Mouse (Mus musculus): ENCODE data around the gene Plcg1. TPM values are rescaled to one million over a fixed set of nuclear protein-coding genes. Genes with fewer than 3 reads are reported as not detected.

Plcg1 gene
- total RNA-seq, 1 experiment: 59.0 TPM

- in situ Hi-C loops (cut with MboI; ENCODE audit: low sequenced_read_pairs in 2 of 2, unreplicated experiment in 2 of 2): no loop called here
- Histone ChIP-seq H3K4me3 (ENCODE audit: insufficient read depth in 1 of 2, low read depth in 1 of 2, low read length in 2 of 2, poor library complexity in 1 of 2, severe bottlenecking in 1 of 2) (peak overlapping the region; percentile 92 to 96), H3K36me3 (ENCODE audit: control insufficient read depth, insufficient read depth, low read length, poor library complexity, severe bottlenecking) (peaks cover under 1% of the 10 kb centered on the region; the same call in 1 of the 2 replicates), H3K27ac (ENCODE audit: insufficient read depth, low read depth, low read length, poor library complexity, severe bottlenecking) (no peak overlapping the region), H3K4me1 (ENCODE audit: control insufficient read depth in 2 of 2, insufficient read depth in 2 of 2, low read length in 2 of 2, poor library complexity in 1 of 2) (peaks cover 10 to 34% of the 10 kb centered on the region in 2 experiments; a peak in 3 of 4 replicates), H3K9me3 (ENCODE audit: control insufficient read depth, insufficient read depth, low read depth, low read length) (no peaks in the 10 kb centered on the region), H3K9ac (ENCODE audit: insufficient read depth, low read depth, low read length, poor library complexity, severe bottlenecking) (peak overlapping the region; percentile 95)
- DNase-seq (ENCODE audit: low read depth, low spot score): no peak
- peak; percentile 70 for TF ChIP-seq ZNF384 (IDR thresholded peaks at IDR 0.05; ENCODE audit: low read depth, low read length)
- TF ChIP-seq MAFK (IDR thresholded peaks at IDR 0.05; ENCODE audit: insufficient read depth, low read depth, low read length): no peak
- no peak for TF ChIP-seq ZC3H11A (IDR thresholded peaks at IDR 0.05; ENCODE audit: borderline replicate concordance, low read depth, low read length)
- no peak for TF ChIP-seq HCFC1 (IDR thresholded peaks at IDR 0.05; ENCODE audit: borderline replicate concordance, insufficient read depth, low read length)
- no peak for TF ChIP-seq CHD2 (IDR thresholded peaks at IDR 0.05; ENCODE audit: low read depth, low read length)
Observed at GRCm38 (mm10) chr2:160732420-160732995, 1.4 kb downstream of the Plcg1 start.

GRCm38 (mm10) chr2:160733131-160733531, 2.0 kb downstream of the Plcg1 start:
- H3K4me1 ChIP-seq (ENCODE audit: control insufficient read depth in 2 of 2, insufficient read depth in 2 of 2, low read length in 2 of 2, poor library complexity in 1 of 2): peaks cover 10 to 40% of the 10 kb centered on the region in 2 experiments; a peak in 3 of 4 replicates
- peaks cover 2% of the 10 kb centered on the region; the same call in 1 of the 2 replicates for H3K36me3 ChIP-seq (ENCODE audit: control insufficient read depth, insufficient read depth, low read length, poor library complexity, severe bottlenecking)
- H3K9ac ChIP-seq (ENCODE audit: insufficient read depth, low read depth, low read length, poor library complexity, severe bottlenecking): no peak overlapping the region

GRCm38 (mm10) chr2:160734331-160734730, 3.2 kb downstream of the Plcg1 start:
- no peaks in the 10 kb centered on the region for H3K9me3 ChIP-seq (ENCODE audit: control insufficient read depth, insufficient read depth, low read depth, low read length)
- H3K27ac ChIP-seq (ENCODE audit: insufficient read depth, low read depth, low read length, poor library complexity, severe bottlenecking): no peak overlapping the region
- H3K4me1 ChIP-seq (ENCODE audit: control insufficient read depth in 2 of 2, insufficient read depth in 2 of 2, low read length in 2 of 2, poor library complexity in 1 of 2): peaks cover 12 to 44% of the 10 kb centered on the region in 2 experiments; a peak in 3 of 4 replicates
- in situ Hi-C loops (cut with MboI; ENCODE audit: low sequenced_read_pairs in 2 of 2, unreplicated experiment in 2 of 2): no loop called here
- DNase-seq (ENCODE audit: low read depth, low spot score): no peak
- no peak overlapping the region for H3K4me3 ChIP-seq (ENCODE audit: insufficient read depth in 1 of 2, low read depth in 1 of 2, low read length in 2 of 2, poor library complexity in 1 of 2, severe bottlenecking in 1 of 2)
- no peak for TF ChIP-seq CHD2 (IDR thresholded peaks at IDR 0.05; ENCODE audit: low read depth, low read length)
- no peak for TF ChIP-seq ZNF384 (IDR thresholded peaks at IDR 0.05; ENCODE audit: low read depth, low read length)
- no peak for TF ChIP-seq HCFC1 (IDR thresholded peaks at IDR 0.05; ENCODE audit: borderline replicate concordance, insufficient read depth, low read length)
- no peak for TF ChIP-seq ZC3H11A (IDR thresholded peaks at IDR 0.05; ENCODE audit: borderline replicate concordance, low read depth, low read length)
- TF ChIP-seq MAFK (IDR thresholded peaks at IDR 0.05; ENCODE audit: insufficient read depth, low read depth, low read length): no peak
- H3K9ac ChIP-seq (ENCODE audit: insufficient read depth, low read depth, low read length, poor library complexity, severe bottlenecking): no peak overlapping the region
- peaks cover 2% of the 10 kb centered on the region; the same call in 1 of the 2 replicates for H3K36me3 ChIP-seq (ENCODE audit: control insufficient read depth, insufficient read depth, low read length, poor library complexity, severe bottlenecking)

More at GRCm38 (mm10) chr2:160733131-160733531, 2.0 kb downstream of the Plcg1 start:
- TF ChIP-seq CHD2 (IDR thresholded peaks at IDR 0.05; ENCODE audit: low read depth, low read length) (no peak), HCFC1 (IDR thresholded peaks at IDR 0.05; ENCODE audit: borderline replicate concordance, insufficient read depth, low read length) (no peak), MAFK (IDR thresholded peaks at IDR 0.05; ENCODE audit: insufficient read depth, low read depth, low read length) (no peak), ZNF384 (IDR thresholded peaks at IDR 0.05; ENCODE audit: low read depth, low read length) (no peak), ZC3H11A (IDR thresholded peaks at IDR 0.05; ENCODE audit: borderline replicate concordance, low read depth, low read length) (no peak)
- no peak overlapping the region for H3K4me3 ChIP-seq (ENCODE audit: insufficient read depth in 1 of 2, low read depth in 1 of 2, low read length in 2 of 2, poor library complexity in 1 of 2, severe bottlenecking in 1 of 2)
- no peak for DNase-seq (ENCODE audit: low read depth, low spot score)
- in situ Hi-C loops (cut with MboI; ENCODE audit: low sequenced_read_pairs in 2 of 2, unreplicated experiment in 2 of 2): no loop called here
- no peaks in the 10 kb centered on the region for H3K9me3 ChIP-seq (ENCODE audit: control insufficient read depth, insufficient read depth, low read depth, low read length)
- H3K27ac ChIP-seq (ENCODE audit: insufficient read depth, low read depth, low read length, poor library complexity, severe bottlenecking): no peak overlapping the region

- in situ Hi-C loops (cut with MboI; ENCODE audit: low sequenced_read_pairs in 2 of 2, unreplicated experiment in 2 of 2): no loop called here
- Histone ChIP-seq H3K27ac (ENCODE audit: insufficient read depth, low read depth, low read length, poor library complexity, severe bottlenecking) (peak overlapping the region; percentile 61; the same call in 1 of the 2 replicates), H3K36me3 (ENCODE audit: control insufficient read depth, insufficient read depth, low read length, poor library complexity, severe bottlenecking) (peaks cover 2% of the 10 kb centered on the region; the same call in 1 of the 2 replicates), H3K9me3 (ENCODE audit: control insufficient read depth, insufficient read depth, low read depth, low read length) (no peaks in the 10 kb centered on the region), H3K9ac (ENCODE audit: insufficient read depth, low read depth, low read length, poor library complexity, severe bottlenecking) (peak overlapping the region; percentile 26; the same call in 1 of the 2 replicates), H3K4me3 (ENCODE audit: insufficient read depth in 1 of 2, low read depth in 1 of 2, low read length in 2 of 2, poor library complexity in 1 of 2, severe bottlenecking in 1 of 2) (no peak overlapping the region), H3K4me1 (ENCODE audit: control insufficient read depth in 2 of 2, insufficient read depth in 2 of 2, low read length in 2 of 2, poor library complexity in 1 of 2) (peaks cover 14 to 42% of the 10 kb centered on the region in 2 experiments; a peak in 3 of 4 replicates)
- DNase-seq (ENCODE audit: low read depth, low spot score): no peak
- TF ChIP-seq HCFC1 (IDR thresholded peaks at IDR 0.05; ENCODE audit: borderline replicate concordance, insufficient read depth, low read length): no peak
- no peak for TF ChIP-seq ZC3H11A (IDR thresholded peaks at IDR 0.05; ENCODE audit: borderline replicate concordance, low read depth, low read length)
- TF ChIP-seq ZNF384 (IDR thresholded peaks at IDR 0.05; ENCODE audit: low read depth, low read length): no peak
- no peak for TF ChIP-seq MAFK (IDR thresholded peaks at IDR 0.05; ENCODE audit: insufficient read depth, low read depth, low read length)
Observed at GRCm38 (mm10) chr2:160735706-160736310, 4.7 kb downstream of the Plcg1 start.

Data from ES-E14 (cell line).